ENCODE assay signal across 26 mouse cellular contexts in the genomic region with DNA sequence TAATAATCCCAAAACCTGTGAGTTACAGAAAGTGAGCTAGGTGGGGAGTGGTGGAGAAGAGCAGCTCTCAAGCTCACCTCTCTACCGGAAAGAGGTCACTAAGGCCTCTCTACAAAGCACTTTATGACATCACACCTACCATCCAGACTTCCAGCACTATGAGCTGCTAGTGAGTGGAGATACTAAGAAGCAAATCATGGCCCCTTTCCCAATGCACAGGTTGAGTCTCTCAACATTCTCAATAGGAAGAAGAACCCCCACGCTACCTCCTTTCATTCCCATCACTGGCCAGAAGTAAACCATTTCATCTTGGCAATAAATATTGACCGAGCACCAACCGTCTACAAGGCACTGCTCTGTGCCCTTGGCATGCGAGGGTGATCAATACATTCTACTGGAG. TPM values are rescaled to one million over a fixed set of nuclear protein-coding genes. Genes with fewer than 3 reads are reported as not detected.
DNase-seq lines count a peak whose midpoint lies in the region; ATAC-seq and TF ChIP-seq lines count a peak whose summit lies in the region.
"Had no signal": no experiment of that assay in that cellular context is flagged by ENCODE, and none has a peak within 500 bp of the region (broad histone marks: within the 10 kb centered on the region; RNA-seq: fewer than 3 reads in every experiment).

1700086D15Rik (minus strand) TSS at position 101 of the 400 bp plus-strand sequence.

- H3K9ac ChIP-seq in heart, embryonic 12.5 days: no peak within 1 kb of the TSS
- H3K9ac ChIP-seq in hindbrain, embryonic 15.5 days: no peak within 1 kb of the TSS
- H3K9ac ChIP-seq in lung, embryonic 16.5 days (ENCODE audit: low read length): no peak within 1 kb of the TSS
- H3K9ac ChIP-seq: forebrain, embryonic 15.5 days; liver, embryonic 15.5 days had no signal

- WGBS in heart, embryonic 12.5 days: 87% methylated on average over 5 of the region's 5 CpGs
- 95% methylated on average over 5 of the region's 5 CpGs for WGBS in hindbrain, embryonic 15.5 days
- 93% methylated on average over 5 of the region's 5 CpGs for WGBS in hindbrain, embryonic 10.5 days
- 87% methylated on average over 5 of the region's 5 CpGs for WGBS in lung, embryonic 16.5 days

- peaks cover 30% of the 10 kb centered on the region for H3K4me1 ChIP-seq in heart, embryonic 12.5 days (replicated peaks)
- peaks cover 21% of the 10 kb centered on the region for H3K4me1 ChIP-seq in hindbrain, embryonic 15.5 days (replicated peaks)
- peaks cover 21% of the 10 kb centered on the region for H3K4me1 ChIP-seq in hindbrain, embryonic 10.5 days (replicated peaks)
- H3K4me1 ChIP-seq in lung, embryonic 16.5 days (replicated peaks; ENCODE audit: control insufficient read depth, insufficient read depth, low read length): 0 out of 2 replicates have a peak, but pooled peaks cover 5% of the 10 kb centered on the region
- H3K4me1 ChIP-seq in testis, adult 2 months (ENCODE audit: control insufficient read depth, insufficient read depth, low read length): peaks cover 23% of the 10 kb centered on the region
- H3K4me1 ChIP-seq: liver, embryonic 15.5 days had no signal

- no peak for TF ChIP-seq POLR2A in testis, adult 2 months (IDR thresholded peaks at IDR 0.05; ENCODE audit: control insufficient read depth, low read depth, low read length)

- no peak for ATAC-seq in heart, embryonic 12.5 days (ENCODE audit: insufficient number of reproducible peaks, low FRiP score)
- ATAC-seq in hindbrain, embryonic 15.5 days (ENCODE audit: low FRiP score, low read depth): no peak
- no peak for ATAC-seq in lung, embryonic 16.5 days (ENCODE audit: low read depth)
- ATAC-seq: CD4-positive, CD25-positive, alpha-beta regulatory T cell, adult 4 months; forebrain, embryonic 15.5 days; inflammation-experienced regulatory T-cells, adult 6 months had no signal

- no peak within 1 kb of the TSS for H3K4me3 ChIP-seq in heart, embryonic 12.5 days
- H3K4me3 ChIP-seq in hindbrain, embryonic 15.5 days: no peak within 1 kb of the TSS
- H3K4me3 ChIP-seq in hindbrain, embryonic 10.5 days: no peak within 1 kb of the TSS
- H3K4me3 ChIP-seq in lung, embryonic 16.5 days (ENCODE audit: low read length): peak within 1 kb of the TSS; percentile 36
- H3K4me3 ChIP-seq in testis, adult 2 months (ENCODE audit: control insufficient read depth, low read depth, low read length): peak within 1 kb of the TSS; percentile 94
- H3K4me3 ChIP-seq: embryonic facial prominence, embryonic 10.5 days; forebrain, embryonic 15.5 days; heart, adult 2 months; limb, embryonic 10.5 days; liver, embryonic 15.5 days; neural tube, embryonic 13.5 days had no signal

- peak; percentile 56 for DNase-seq in heart, adult 11 months
- no peak for DNase-seq in hindbrain, embryonic 10.5 days (ENCODE audit: low spot score)
- DNase-seq in lung, postnatal 36 days: no peak
- DNase-seq in testis, postnatal 10 days (ENCODE audit: low spot score): no peak
- DNase-seq: adrenal gland, postnatal 25 days; gastrocnemius, postnatal 25 days; heart, adult 2 months; heart, postnatal 4 days; kidney, adult 18-20 months; kidney, postnatal 4 days; liver; thymus, postnatal 36 days had no signal

- no peak within 1 kb of the TSS for H3K4me2 ChIP-seq in heart, embryonic 12.5 days
- peak within 1 kb of the TSS; percentile 79 for H3K4me2 ChIP-seq in hindbrain, embryonic 15.5 days
- H3K4me2 ChIP-seq in lung, embryonic 16.5 days (ENCODE audit: low read depth, low read length): peak within 1 kb of the TSS; percentile 44
- H3K4me2 ChIP-seq: liver, embryonic 15.5 days had no signal

- H3K9me3 ChIP-seq in heart, embryonic 12.5 days (replicated peaks): no peaks in the 10 kb centered on the region
- no peaks in the 10 kb centered on the region for H3K9me3 ChIP-seq in hindbrain, embryonic 15.5 days
- H3K9me3 ChIP-seq in hindbrain, embryonic 10.5 days: no peaks in the 10 kb centered on the region
- no peaks in the 10 kb centered on the region for H3K9me3 ChIP-seq in lung, embryonic 16.5 days (ENCODE audit: control insufficient read depth, low read length)
- H3K9me3 ChIP-seq: embryonic facial prominence, embryonic 10.5 days; forebrain, embryonic 15.5 days; limb, embryonic 10.5 days; liver, embryonic 15.5 days; neural tube, embryonic 13.5 days had no signal

- no peaks in the 10 kb centered on the region for H3K36me3 ChIP-seq in heart, embryonic 12.5 days
- H3K36me3 ChIP-seq in hindbrain, embryonic 15.5 days: no peaks in the 10 kb centered on the region
- no peaks in the 10 kb centered on the region for H3K36me3 ChIP-seq in hindbrain, embryonic 10.5 days
- no peaks in the 10 kb centered on the region for H3K36me3 ChIP-seq in lung, embryonic 16.5 days (ENCODE audit: control insufficient read depth, insufficient read depth, low read length)
- H3K36me3 ChIP-seq in testis, adult 2 months (ENCODE audit: control insufficient read depth, insufficient read depth, low read length): no peaks in the 10 kb centered on the region
- H3K36me3 ChIP-seq: embryonic facial prominence, embryonic 10.5 days; forebrain, embryonic 15.5 days; limb, embryonic 10.5 days; liver, embryonic 15.5 days; neural tube, embryonic 13.5 days had no signal

- no peaks in the 10 kb centered on the region for H3K27me3 ChIP-seq in heart, embryonic 12.5 days (replicated peaks)
- H3K27me3 ChIP-seq in hindbrain, embryonic 15.5 days: no peaks in the 10 kb centered on the region
- H3K27me3 ChIP-seq in hindbrain, embryonic 10.5 days (ENCODE audit: insufficient read depth, poor library complexity, severe bottlenecking): peaks cover 16% of the 10 kb centered on the region
- H3K27me3 ChIP-seq in lung, embryonic 16.5 days (ENCODE audit: control insufficient read depth, insufficient read depth, low read depth, low read length): no peaks in the 10 kb centered on the region
- H3K27me3 ChIP-seq in testis, adult 2 months (ENCODE audit: control insufficient read depth, insufficient read depth, low read length): no peaks in the 10 kb centered on the region; the same call in 1 of the 2 replicates
- H3K27me3 ChIP-seq: forebrain, embryonic 15.5 days had no signal

- no peak for TF ChIP-seq CTCF in testis, adult 2 months (IDR thresholded peaks at IDR 0.05; ENCODE audit: control insufficient read depth, insufficient read depth, insufficient replicate concordance, low read depth, low read length)

- H3K27ac ChIP-seq in heart, embryonic 12.5 days (ENCODE audit: poor library complexity, severe bottlenecking): no peak within 1 kb of the TSS
- H3K27ac ChIP-seq in hindbrain, embryonic 15.5 days (replicated peaks): no peak within 1 kb of the TSS
- H3K27ac ChIP-seq in hindbrain, embryonic 10.5 days: no peak within 1 kb of the TSS
- peak within 1 kb of the TSS; percentile 82 for H3K27ac ChIP-seq in lung, embryonic 16.5 days (ENCODE audit: low read length)
- peak within 1 kb of the TSS; percentile 25; the same call in 1 of the 2 replicates for H3K27ac ChIP-seq in testis, adult 2 months (ENCODE audit: control insufficient read depth, insufficient read depth, low read depth, low read length)
- H3K27ac ChIP-seq: embryonic facial prominence, embryonic 10.5 days; forebrain, embryonic 15.5 days; heart, adult 2 months; limb, embryonic 10.5 days; liver, embryonic 15.5 days; macrophage; neural tube, embryonic 13.5 days had no signal

RNA-seq across cellular contexts. Expression of gene 1700086D15Rik, which starts in this region (rescaled TPM):
- 0.15 and 0.18 TPM in 2 replicates for polyA plus RNA-seq in heart, embryonic 12.5 days (2016; fragmentation: Nextera tagmentation; extraction: Ambion mirVana)
- 0.14 TPM in 1 of 2 replicates, not detected in the other for polyA plus RNA-seq in hindbrain, embryonic 15.5 days (2015; fragmentation: Nextera tagmentation; extraction: Ambion mirVana)
- not detected in 2 replicates for polyA plus RNA-seq in hindbrain, embryonic 10.5 days (2016; fragmentation: Nextera tagmentation; extraction: Ambion mirVana)
- polyA plus RNA-seq in lung, embryonic 16.5 days (2015; fragmentation: Nextera tagmentation; extraction: Ambion mirVana): 0.14 and 0.19 TPM in 2 replicates
- 3.8 and 6.4 TPM in 2 replicates for polyA plus RNA-seq in testis, adult 2 months (2012; rRNA removed)
- polyA plus RNA-seq: CD4-positive, CD25-positive, alpha-beta regulatory T cell, adult 4 months; embryonic facial prominence, embryonic 10.5 days; heart, adult 2 months; inflammation-experienced regulatory T-cells, adult 6 months; kidney, embryonic 16.5 days; limb, embryonic 10.5 days; liver, embryonic 15.5 days; macrophage; neural tube, embryonic 13.5 days; spleen, adult 2 months had no signal

Comparison
In these comparisons a context has a peak if more than half of its experiments do, and no peak if none do; other contexts are left out.
1. H3K27ac ChIP-seq: peak in lung, embryonic 16.5 days (single experiment) and testis, adult 2 months (single experiment); none in heart, embryonic 12.5 days (single experiment), hindbrain, embryonic 15.5 days (single experiment) and hindbrain, embryonic 10.5 days (single experiment).
2. H3K4me3 ChIP-seq: peak in lung, embryonic 16.5 days (single experiment) and testis, adult 2 months (single experiment); none in heart, embryonic 12.5 days (single experiment), hindbrain, embryonic 15.5 days (single experiment) and hindbrain, embryonic 10.5 days (single experiment).